Mouse (Mus musculus) bone marrow macrophage, adult 2 months (primary cell): Measurements from ENCODE around the gene Rwdd4a.

Source experiments
- CTCF ChIP-seq: IDR thresholded peaks from 2 replicates; pipeline ENCODE4 v1.5.1; 2012; ENCODE audit warnings: low read depth, mild to moderate bottlenecking, low read length, moderate library complexity
- POLR2A ChIP-seq: IDR thresholded peaks from 2 replicates; pipeline ENCODE4 v1.6.1; 2012; ENCODE audit warnings: mild to moderate bottlenecking, low read depth, low read length, borderline replicate concordance

DNA sequence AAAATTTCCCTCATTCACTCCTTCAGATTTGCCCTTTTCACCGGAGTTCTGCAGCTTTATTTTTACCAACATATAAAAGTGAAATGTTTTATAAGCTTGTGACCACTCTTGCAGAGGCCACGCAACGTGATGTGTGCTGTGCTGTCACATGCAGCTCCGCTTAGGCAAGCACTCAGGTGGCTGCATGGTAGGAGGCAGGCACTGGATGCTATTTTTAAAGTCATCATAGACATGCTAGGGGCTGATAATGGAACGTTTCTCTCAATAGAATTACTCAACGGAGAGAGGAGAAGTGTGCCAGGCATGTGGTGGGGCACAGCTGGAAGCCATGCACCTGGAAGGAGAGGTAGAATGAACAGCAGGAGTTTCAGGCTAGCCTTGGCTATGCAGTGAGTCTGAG is 38.0 kb upstream of the Rwdd4a start:
- TF ChIP-seq CTCF, result no peak
- TF ChIP-seq POLR2A, result no peak
